Mouse (Mus musculus): ENCODE results near the gene Elk4.

- TF ChIP-seq POLR2A (IDR thresholded peaks at IDR 0.05; ENCODE audit: low read depth, low read length) (no peak), CTCF (IDR thresholded peaks at IDR 0.05; ENCODE audit: extremely low read depth, insufficient read depth, insufficient read length, insufficient replicate concordance) (no peak)
Observed at GRCm38 (mm10) chr1:132027978-132028377, 20.6 kb downstream of the Elk4 start.
